Mouse (Mus musculus) heart, postnatal 0 days (tissue): ENCODE measurements around the gene Ecm2. TPM values are rescaled to one million over a fixed set of nuclear protein-coding genes. Genes with fewer than 3 reads are reported as not detected.

Experiments used
- ATAC-seq: fragments of 200-750 bp; cut with Nextera tagmentation; 2 replicates; pipeline ENCODE4 v1.8.0; 2017; ENCODE audit warnings: low read depth, moderate number of reproducible peaks, moderate library complexity; ENCODE audit not compliant: insufficient read depth
- DNase-seq: peaks from one replicate; pipeline ENCODE4 v3.0.0-alpha.2; 2016; ENCODE audit warnings: low spot score
- H3K27ac ChIP-seq: fragments of 300-500 bp; sonication (generic); 2 replicates; pipeline ENCODE4 v1.5.1; 2014; ENCODE audit warnings: low read depth, mild to moderate bottlenecking
- H3K27me3 ChIP-seq: fragments of 300-500 bp; sonication (generic); 2 replicates; pipeline ENCODE4 v1.6.1; 2014; ENCODE audit warnings: low read length, mixed read lengths; ENCODE audit not compliant: control insufficient read depth, insufficient read depth
- H3K36me3 ChIP-seq: fragments of 300-500 bp; sonication (generic); replicated peaks from 2 replicates; pipeline ENCODE4 v1.6.1; 2014; ENCODE audit warnings: low read length, mixed read lengths; ENCODE audit not compliant: control insufficient read depth, insufficient read depth
- H3K4me1 ChIP-seq: fragments of 300-500 bp; sonication (generic); 2 replicates; pipeline ENCODE4 v1.6.1; 2014; ENCODE audit warnings: antibody characterized with exemption; ENCODE audit not compliant: control insufficient read depth, insufficient read depth
- H3K4me2 ChIP-seq: fragments of 300-500 bp; sonication (generic); 2 replicates; pipeline ENCODE4 v1.6.1; 2014; ENCODE audit warnings: low read depth, mild to moderate bottlenecking, low read length, moderate library complexity
- H3K4me3 ChIP-seq: fragments of 300-500 bp; sonication (generic); 2 replicates; pipeline ENCODE4 v1.5.1; 2014; ENCODE audit warnings: low read depth, low read length
- H3K9ac ChIP-seq: fragments of 300-500 bp; sonication (generic); replicated peaks from 2 replicates; pipeline ENCODE4 v1.6.1; 2014; ENCODE audit warnings: low read depth, low read length, mixed read lengths
- H3K9me3 ChIP-seq: fragments of 300-500 bp; sonication (generic); replicated peaks from 2 replicates; pipeline ENCODE4 v1.6.1; 2016; ENCODE audit warnings: low read length; ENCODE audit not compliant: control insufficient read depth
- CTCF ChIP-seq: IDR thresholded peaks from 2 replicates; pipeline ENCODE4 v1.5.1; 2016; ENCODE audit warnings: antibody characterized with exemption, control low read depth, low read depth
- EP300 ChIP-seq: IDR thresholded peaks from 2 replicates; pipeline ENCODE4 v1.6.1; 2016; ENCODE audit warnings: antibody characterized with exemption, low read depth
- WGBS: fragments of 180-500 bp; shearing (Covaris S2); extraction: QIAGEN DNeasy Blood & Tissue Kit; methylation state at CpG from one replicate; pipeline ENCODE4 v1.1.7; 2014; 5-methylcytosine and 5-hydroxymethylcytosine counted together
- polyA plus RNA-seq: library from polyadenylated mRNA; unstranded; fragments of >200 nt; fragmentation: Nextera tagmentation; extraction: Ambion mirVana; gene quantifications from 2 replicates; pipeline ENCODE4 v1.2.1, GENCODE M21; 2015
- total RNA-seq: library from RNA; depleted of rRNA; stranded (reverse); fragments of >200 nt; gene quantifications from 2 replicates; pipeline ENCODE4 v1.2.3, GENCODE M21; 2014; ENCODE audit warnings: low replicate concordance

Ecm2 gene
- total and polyA plus RNA-seq, 2 experiments from 2014 or later, result 6.4 to 6.6 TPM

GRCm38 (mm10) chr13:49471981-49472675 lies 32.5 kb upstream of the Ecm2 start:
- Histone ChIP-seq H3K4me3 (no peak overlapping the region), H3K4me1 (peaks cover 12% of the 10 kb centered on the region), H3K9me3 (no peaks in the 10 kb centered on the region), H3K36me3 (no peaks in the 10 kb centered on the region), H3K27ac (no peak overlapping the region), H3K4me2 (no peak overlapping the region), H3K9ac (no peak overlapping the region), H3K27me3 (no peaks in the 10 kb centered on the region)
- 56% methylated on average over 4 of the region's 4 CpGs for WGBS
- ATAC-seq, result no peak
- TF ChIP-seq CTCF (no peak), EP300 (no peak)
- no peak for DNase-seq

DNA sequence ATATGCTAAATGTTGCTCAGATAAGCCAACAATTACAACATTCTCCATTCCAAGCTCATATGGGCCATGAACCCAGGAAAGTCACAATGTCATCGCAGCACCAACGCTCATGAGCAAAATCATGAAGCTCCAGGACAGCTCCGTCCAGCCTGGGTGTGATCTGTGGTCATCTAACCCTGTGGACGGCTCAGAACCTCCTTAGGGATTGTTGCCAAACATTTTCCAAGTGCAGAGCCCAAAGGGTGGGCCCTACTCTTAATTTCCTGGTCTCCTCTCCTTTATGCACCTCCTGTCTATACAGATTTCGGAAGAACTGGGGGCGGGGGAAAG lies 32.0 kb upstream of the Ecm2 start:
- H3K4me2 ChIP-seq, result no peak overlapping the region
- ATAC-seq, result no peak
- TF ChIP-seq EP300 (no peak), CTCF (no peak)
- H3K27me3 ChIP-seq, result no peaks in the 10 kb centered on the region
- 89% methylated on average over 6 of the region's 6 CpGs for WGBS
- H3K27ac ChIP-seq, result no peak overlapping the region
- no peaks in the 10 kb centered on the region for H3K9me3 ChIP-seq
- no peak overlapping the region for H3K9ac ChIP-seq
- DNase-seq, result no peak
- no peak overlapping the region for H3K4me3 ChIP-seq
- peaks cover 12% of the 10 kb centered on the region for H3K4me1 ChIP-seq
- no peaks in the 10 kb centered on the region for H3K36me3 ChIP-seq

DNA sequence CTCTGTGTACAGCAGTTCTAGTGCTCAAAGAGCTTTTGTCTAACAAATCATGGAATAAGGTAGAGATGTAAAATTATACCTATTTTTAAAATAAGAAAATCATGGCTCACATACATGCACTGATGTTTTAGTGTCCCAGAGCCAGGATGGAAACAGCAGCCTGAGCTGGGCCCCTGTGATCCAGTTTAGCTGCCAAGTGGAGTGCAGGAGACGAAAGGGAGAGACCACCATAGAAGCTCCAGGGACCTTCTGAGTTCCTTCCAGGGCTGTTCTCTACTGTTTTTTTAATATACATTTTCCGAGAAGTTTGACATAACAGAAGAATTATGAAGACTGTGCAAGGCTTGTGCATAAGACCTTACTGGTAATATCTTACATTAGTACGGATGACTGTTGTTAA lies 26.7 kb upstream of the Ecm2 start:
- H3K36me3 ChIP-seq, result no peaks in the 10 kb centered on the region
- no peak overlapping the region for H3K4me3 ChIP-seq
- no peak overlapping the region for H3K4me2 ChIP-seq
- no peak for TF ChIP-seq EP300
- TF ChIP-seq CTCF, result no peak
- DNase-seq (no peak), ATAC-seq (no peak)
- H3K9me3 ChIP-seq, result no peaks in the 10 kb centered on the region
- no peaks in the 10 kb centered on the region for H3K27me3 ChIP-seq
- H3K27ac ChIP-seq, result no peak overlapping the region
- H3K9ac ChIP-seq, result no peak overlapping the region
- H3K4me1 ChIP-seq, result peaks cover 4% of the 10 kb centered on the region
- WGBS, result 87% methylated on average over 3 of the region's 3 CpGs

DNA sequence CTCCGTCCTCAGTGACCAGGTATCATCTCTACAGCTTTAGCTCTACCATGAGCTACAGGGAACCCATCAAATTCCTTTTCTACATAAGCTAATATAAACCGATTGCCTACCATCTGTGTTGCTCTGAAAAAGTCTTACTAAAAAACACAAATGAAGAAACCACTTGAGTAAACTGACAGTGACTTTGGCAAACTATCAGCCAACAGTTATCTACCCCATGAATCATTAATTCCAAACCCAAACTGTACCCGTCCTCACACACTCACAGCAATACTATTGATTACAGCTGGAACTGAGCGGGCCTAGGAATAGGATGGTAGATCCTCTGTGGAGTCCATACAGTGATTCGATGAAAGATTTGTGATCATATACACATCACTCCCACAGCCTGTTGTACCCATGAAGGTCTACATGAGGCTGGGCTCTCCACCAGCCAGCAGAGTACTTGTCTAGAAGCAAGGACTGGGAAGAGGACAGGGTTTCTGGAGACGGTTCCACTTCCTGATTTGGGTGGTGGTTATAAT lies 25.7 kb upstream of the Ecm2 start:
- no peak overlapping the region; the same call in 1 of the 2 replicates for H3K27ac ChIP-seq
- no peaks in the 10 kb centered on the region for H3K27me3 ChIP-seq
- peaks cover 4% of the 10 kb centered on the region for H3K4me1 ChIP-seq
- 90% methylated on average over 6 of the region's 6 CpGs for WGBS
- no peak overlapping the region for H3K4me3 ChIP-seq
- no peak for TF ChIP-seq EP300
- TF ChIP-seq CTCF, result no peak
- no peak for ATAC-seq
- no peaks in the 10 kb centered on the region for H3K9me3 ChIP-seq
- no peak for DNase-seq
- no peak overlapping the region for H3K4me2 ChIP-seq
- H3K9ac ChIP-seq, result no peak overlapping the region
- no peaks in the 10 kb centered on the region for H3K36me3 ChIP-seq

- H3K9ac ChIP-seq, result no peak overlapping the region
- H3K27ac ChIP-seq, result peak overlapping the region; percentile 57
- H3K36me3 ChIP-seq, result no peaks in the 10 kb centered on the region
- H3K27me3 ChIP-seq, result no peaks in the 10 kb centered on the region
- DNase-seq (no peak), ATAC-seq (no peak)
- 67% methylated on average over 4 of the region's 4 CpGs for WGBS
- H3K4me3 ChIP-seq, result no peak overlapping the region
- peaks cover 4% of the 10 kb centered on the region for H3K4me1 ChIP-seq
- H3K9me3 ChIP-seq, result no peaks in the 10 kb centered on the region
- H3K4me2 ChIP-seq, result no peak overlapping the region
- TF ChIP-seq EP300 (no peak), CTCF (no peak)
Measured at GRCm38 (mm10) chr13:49479399-49479798, 25.2 kb upstream of the Ecm2 start.

- Histone ChIP-seq H3K27ac (peak overlapping the region; percentile 67; the same call in 1 of the 2 replicates), H3K9ac (no peak overlapping the region), H3K27me3 (no peaks in the 10 kb centered on the region), H3K4me3 (no peak overlapping the region), H3K4me2 (no peak overlapping the region), H3K36me3 (no peaks in the 10 kb centered on the region), H3K9me3 (no peaks in the 10 kb centered on the region), H3K4me1 (peaks cover 4% of the 10 kb centered on the region)
- WGBS, result 12% methylated on average over 2 of the region's 2 CpGs
- DNase-seq (peak; percentile 93), ATAC-seq (peak; percentile 98)
- TF ChIP-seq CTCF (no peak), EP300 (no peak)
Measured at GRCm38 (mm10) chr13:49480057-49480456, 24.6 kb upstream of the Ecm2 start.
